Mouse (Mus musculus): ENCODE data around the gene Map3k3. TPM values are rescaled to one million over a fixed set of nuclear protein-coding genes. Genes with fewer than 3 reads are reported as not detected.

The Map3k3 gene
- polyA plus RNA-seq, 1 experiment from 2014 or later, result 20.8 TPM

DNA sequence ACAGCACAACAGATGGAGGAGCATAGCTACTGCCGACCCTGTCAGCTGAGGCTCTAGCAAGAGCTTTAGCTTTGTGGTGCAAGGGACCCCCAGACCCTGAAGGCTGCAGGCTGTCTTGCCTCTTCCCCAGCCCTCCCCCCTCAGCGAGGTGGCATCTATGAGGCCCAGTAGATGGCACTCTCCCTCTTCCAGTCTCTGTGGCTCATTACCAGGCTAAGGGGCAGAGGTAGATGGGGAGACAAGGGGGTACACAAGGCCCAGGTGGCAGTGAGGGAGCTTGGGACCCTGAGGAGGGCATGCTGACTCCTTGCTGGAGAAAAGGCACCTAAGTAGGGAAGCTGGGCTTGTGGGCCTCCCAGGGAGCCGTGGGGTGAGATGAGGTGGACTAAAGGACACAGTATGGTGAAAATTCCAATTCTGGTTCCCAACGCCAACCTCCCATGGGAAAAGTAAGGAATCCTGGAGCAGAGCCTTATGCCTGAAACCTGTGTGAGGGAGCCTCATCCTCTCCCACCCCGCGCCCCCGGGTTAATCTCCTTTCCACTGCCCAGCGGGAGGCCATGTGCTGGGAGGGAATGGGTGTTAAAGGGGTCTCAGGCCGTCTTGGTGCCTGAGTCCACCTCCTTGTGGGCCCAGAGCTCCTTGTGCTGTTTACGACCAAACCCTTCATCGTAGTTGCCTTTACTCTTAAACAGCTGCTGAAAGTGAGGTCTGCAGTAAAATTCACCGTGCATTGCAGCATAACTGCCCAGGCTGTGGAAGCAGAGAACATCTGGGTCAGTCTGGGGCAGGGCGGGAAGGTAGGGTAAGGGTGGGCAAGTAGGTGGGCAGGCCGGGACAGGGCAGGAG lies 73.9 kb downstream of the Map3k3 start:
- no peaks in the 10 kb centered on the region for H3K27me3 ChIP-seq (ENCODE audit: control insufficient read depth, insufficient read depth, low read length)
- H3K9me3 ChIP-seq (ENCODE audit: control insufficient read depth, low read length), result no peaks in the 10 kb centered on the region
- peak overlapping the region; percentile 97; the same call in 1 of the 2 replicates for H3K27ac ChIP-seq (ENCODE audit: low read depth, low read length)
- H3K4me1 ChIP-seq (ENCODE audit: control insufficient read depth, insufficient read depth, low read length), result peaks cover 17% of the 10 kb centered on the region
- peak overlapping the region; percentile 86 for H3K4me3 ChIP-seq (ENCODE audit: low read depth, low read length)
- peaks cover 14% of the 10 kb centered on the region for H3K36me3 ChIP-seq (ENCODE audit: control insufficient read depth, insufficient read depth, low read length)
- H3K4me2 ChIP-seq (ENCODE audit: low read depth), result peak overlapping the region; percentile 94
- 64% methylated on average over 14 of the region's 14 CpGs for WGBS
- ATAC-seq (ENCODE audit: insufficient read depth, low FRiP score, low TSS enrichment) (no peak), DNase-seq (ENCODE audit: low spot score) (no peak)
- peak overlapping the region; percentile 95 for H3K9ac ChIP-seq (ENCODE audit: low read length)

DNA sequence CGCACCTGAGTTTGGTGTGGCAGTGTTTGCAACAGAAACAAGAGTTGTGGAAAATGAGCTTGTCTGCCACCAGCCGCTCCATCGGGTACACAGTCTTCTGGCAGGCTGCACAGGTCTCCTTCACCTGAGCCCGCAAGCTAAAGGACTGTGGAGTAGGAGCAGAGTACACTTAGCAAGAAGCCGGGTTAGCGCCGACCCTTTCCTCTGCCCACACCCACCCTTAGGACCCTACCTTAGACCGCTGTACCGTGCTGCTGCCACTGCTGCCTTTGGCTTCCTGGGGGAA lies 74.5 kb downstream of the Map3k3 start:
- DNase-seq (ENCODE audit: low spot score) (no peak), ATAC-seq (ENCODE audit: insufficient read depth, low FRiP score, low TSS enrichment) (no peak)
- H3K36me3 ChIP-seq (ENCODE audit: control insufficient read depth, insufficient read depth, low read length), result peaks cover 12% of the 10 kb centered on the region
- H3K27me3 ChIP-seq (ENCODE audit: control insufficient read depth, insufficient read depth, low read length), result no peaks in the 10 kb centered on the region
- peak overlapping the region; percentile 94 for H3K4me2 ChIP-seq (ENCODE audit: low read depth)
- WGBS, result 65% methylated on average over 7 of the region's 9 CpGs
- no peaks in the 10 kb centered on the region for H3K9me3 ChIP-seq (ENCODE audit: control insufficient read depth, low read length)
- H3K4me1 ChIP-seq (ENCODE audit: control insufficient read depth, insufficient read depth, low read length), result peaks cover 17% of the 10 kb centered on the region
- peak overlapping the region; percentile 95 for H3K9ac ChIP-seq (ENCODE audit: low read length)
- H3K27ac ChIP-seq (ENCODE audit: low read depth, low read length), result peak overlapping the region; percentile 97
- peak overlapping the region; percentile 86 for H3K4me3 ChIP-seq (ENCODE audit: low read depth, low read length)

DNA sequence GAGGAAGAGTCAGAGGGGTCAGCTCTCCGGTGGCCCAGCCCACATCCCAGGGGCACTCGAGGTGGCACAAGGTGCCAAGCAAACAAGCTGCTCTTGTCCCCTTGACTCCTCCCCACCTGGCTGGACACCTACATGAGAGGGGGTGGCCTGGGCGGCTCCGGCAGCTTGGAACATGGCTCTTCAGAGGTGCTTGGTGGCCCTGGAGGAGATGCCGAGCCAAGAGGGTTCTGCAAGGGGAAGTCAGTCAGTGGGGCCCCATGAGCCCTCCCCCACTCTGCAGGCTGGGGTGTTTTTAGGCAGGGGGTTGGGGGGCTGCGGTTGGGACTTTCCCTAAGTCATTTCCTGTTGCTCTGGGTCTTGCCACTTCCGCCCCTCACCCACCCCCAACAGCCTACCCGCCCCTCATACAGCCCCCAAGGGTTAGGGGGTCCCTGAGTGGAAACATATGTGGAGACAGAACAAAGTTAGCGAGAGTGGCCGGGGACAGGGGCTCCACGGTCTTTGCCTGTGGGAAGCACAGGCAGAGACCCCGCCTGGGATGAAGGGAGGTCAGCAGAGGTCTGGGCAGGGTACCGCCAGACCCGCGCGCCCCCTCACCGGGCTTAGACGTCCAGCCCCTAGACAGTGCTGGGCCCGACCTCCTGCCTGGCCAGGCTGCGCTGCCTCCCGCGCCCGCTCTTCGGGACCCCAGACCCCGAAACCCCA lies 75.0 kb downstream of the Map3k3 start:
- Histone ChIP-seq H3K9me3 (ENCODE audit: control insufficient read depth, low read length) (no peaks in the 10 kb centered on the region), H3K4me1 (ENCODE audit: control insufficient read depth, insufficient read depth, low read length) (peaks cover 17% of the 10 kb centered on the region), H3K4me3 (ENCODE audit: low read depth, low read length) (peak overlapping the region; percentile 86), H3K27me3 (ENCODE audit: control insufficient read depth, insufficient read depth, low read length) (no peaks in the 10 kb centered on the region), H3K9ac (ENCODE audit: low read length) (peak overlapping the region; percentile 95), H3K4me2 (ENCODE audit: low read depth) (peak overlapping the region; percentile 94), H3K27ac (ENCODE audit: low read depth, low read length) (peak overlapping the region; percentile 97), H3K36me3 (ENCODE audit: control insufficient read depth, insufficient read depth, low read length) (peaks cover 12% of the 10 kb centered on the region)
- under 1% methylated on average over 24 of the region's 25 CpGs for WGBS
- peak; percentile 64 for DNase-seq (ENCODE audit: low spot score)
- ATAC-seq (ENCODE audit: insufficient read depth, low FRiP score, low TSS enrichment), result peak; percentile 56

DNA sequence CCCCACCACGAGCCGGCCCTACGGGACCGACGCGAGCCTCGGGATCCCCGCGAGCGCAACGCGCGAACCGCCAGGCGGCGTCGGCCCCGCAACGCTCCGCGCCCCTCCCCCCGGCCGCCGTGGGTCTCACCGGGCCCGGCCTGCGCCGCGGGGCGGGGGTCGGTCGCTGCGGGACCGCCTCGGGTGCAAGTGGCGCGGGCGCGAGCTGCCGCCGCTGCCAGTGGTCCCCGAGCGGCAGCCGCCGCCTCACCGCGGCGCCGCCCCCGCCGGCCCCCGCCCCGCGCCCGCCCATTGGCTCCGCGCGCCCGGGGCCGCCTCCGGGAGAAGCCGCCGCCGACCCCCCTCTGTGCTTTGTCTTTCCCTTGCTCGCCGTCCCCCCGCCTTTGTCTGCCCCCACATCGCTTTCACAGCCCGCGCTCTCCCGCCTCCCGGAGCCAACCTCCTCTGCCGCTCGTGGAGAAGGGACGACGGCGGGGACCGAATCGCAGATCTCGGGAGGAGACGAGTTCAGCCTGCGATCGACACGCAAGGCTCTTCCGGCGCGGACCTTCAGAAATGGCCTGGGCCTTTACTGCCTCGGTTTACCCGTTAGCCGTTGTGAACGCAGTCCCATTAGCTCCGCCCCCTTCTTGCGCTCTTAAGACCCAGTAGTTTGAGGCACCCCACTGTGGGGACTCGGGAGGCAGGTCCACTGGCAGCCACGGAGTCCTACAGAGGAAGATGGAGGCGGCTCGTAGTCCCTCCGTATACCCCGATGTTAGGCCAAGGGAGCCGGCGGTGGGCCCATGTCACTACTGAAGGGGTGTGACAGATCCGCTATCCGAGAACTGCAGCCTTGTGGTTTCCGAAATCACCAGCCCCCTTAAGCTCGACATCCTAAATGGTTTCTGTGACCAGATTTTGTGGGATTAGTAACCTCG lies 75.8 kb downstream of the Map3k3 start:
- peak overlapping the region; percentile 86 for H3K4me3 ChIP-seq (ENCODE audit: low read depth, low read length)
- H3K9ac ChIP-seq (ENCODE audit: low read length), result peak overlapping the region; percentile 95
- no peaks in the 10 kb centered on the region for H3K9me3 ChIP-seq (ENCODE audit: control insufficient read depth, low read length)
- peaks cover 12% of the 10 kb centered on the region for H3K36me3 ChIP-seq (ENCODE audit: control insufficient read depth, insufficient read depth, low read length)
- no peaks in the 10 kb centered on the region for H3K27me3 ChIP-seq (ENCODE audit: control insufficient read depth, insufficient read depth, low read length)
- DNase-seq (ENCODE audit: low spot score) (peak; percentile 85), ATAC-seq (ENCODE audit: insufficient read depth, low FRiP score, low TSS enrichment) (peak; percentile 71)
- H3K4me1 ChIP-seq (ENCODE audit: control insufficient read depth, insufficient read depth, low read length), result peaks cover 17% of the 10 kb centered on the region
- WGBS, result under 1% methylated on average over 69 of the region's 106 CpGs
- peak overlapping the region; percentile 94 for H3K4me2 ChIP-seq (ENCODE audit: low read depth)
- peak overlapping the region; percentile 97 for H3K27ac ChIP-seq (ENCODE audit: low read depth, low read length)

DNA sequence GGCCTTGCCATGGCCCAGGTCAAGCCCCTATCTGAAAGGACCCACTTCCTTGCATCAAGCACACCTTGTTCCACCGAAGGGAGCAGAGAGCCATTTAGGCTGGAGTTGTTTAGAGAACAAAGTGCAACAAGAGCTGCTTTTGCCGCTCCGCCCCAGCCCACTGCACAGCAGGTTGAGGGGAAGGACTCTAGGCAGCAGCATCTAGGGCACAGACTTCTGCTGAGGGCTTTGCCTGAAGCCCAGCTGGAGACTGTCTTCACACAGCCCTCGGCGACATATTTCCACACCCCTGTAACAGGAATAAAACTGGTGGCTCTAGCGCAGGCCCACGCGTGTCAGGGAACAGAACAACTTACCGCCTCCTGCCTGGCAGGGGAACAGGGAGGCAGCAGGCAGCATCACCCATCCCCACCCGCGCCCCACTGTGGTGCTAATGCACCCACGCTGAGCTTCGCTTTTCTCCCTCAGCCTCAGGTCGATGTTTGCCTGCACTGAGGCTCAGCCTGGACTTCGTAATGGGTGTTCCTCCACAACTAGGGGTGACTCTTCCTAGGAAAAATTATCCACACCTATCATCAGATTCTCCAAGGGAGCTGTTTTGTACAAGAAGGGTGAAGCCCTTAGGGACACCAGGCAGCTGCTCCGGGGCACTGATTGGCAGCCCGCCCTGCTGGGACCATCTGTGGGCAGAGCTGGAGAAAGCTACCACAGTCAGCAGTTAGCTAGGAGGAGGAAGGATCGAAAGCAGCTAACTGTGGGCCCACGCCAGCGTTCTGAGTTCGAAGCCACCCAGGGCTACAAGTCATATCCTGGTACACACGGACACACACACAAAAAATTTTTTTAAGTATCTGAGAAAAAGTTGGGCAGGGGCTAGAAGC lies 76.7 kb downstream of the Map3k3 start, which contains the start of the genes Gm10840 and Limd2:
Gene Gm10840 (plus strand): TSS at position 10 of the 881 bp plus-strand sequence.
Gene Limd2 (minus strand): TSS at position 20 of the 881 bp plus-strand sequence.
- H3K4me2 ChIP-seq (ENCODE audit: low read depth), result peak within 1 kb of the TSS; percentile 94
- H3K9ac ChIP-seq (ENCODE audit: low read length), result peak within 1 kb of the TSS; percentile 95
- no peaks in the 10 kb centered on the region for H3K9me3 ChIP-seq (ENCODE audit: control insufficient read depth, low read length)
- peaks cover 12% of the 10 kb centered on the region for H3K36me3 ChIP-seq (ENCODE audit: control insufficient read depth, insufficient read depth, low read length)
- H3K4me1 ChIP-seq (ENCODE audit: control insufficient read depth, insufficient read depth, low read length), result peaks cover 17% of the 10 kb centered on the region
- peak within 1 kb of the TSS; percentile 86 for H3K4me3 ChIP-seq (ENCODE audit: low read depth, low read length)
- H3K27ac ChIP-seq (ENCODE audit: low read depth, low read length), result peak within 1 kb of the TSS; percentile 97
- WGBS, result 30% methylated on average over 22 of the region's 22 CpGs
- DNase-seq (ENCODE audit: low spot score), result no peak
- 0 out of 2 replicates have a peak, but pooled peaks have one; percentile 18 for ATAC-seq (ENCODE audit: insufficient read depth, low FRiP score, low TSS enrichment)
- no peaks in the 10 kb centered on the region for H3K27me3 ChIP-seq (ENCODE audit: control insufficient read depth, insufficient read depth, low read length)

DNA sequence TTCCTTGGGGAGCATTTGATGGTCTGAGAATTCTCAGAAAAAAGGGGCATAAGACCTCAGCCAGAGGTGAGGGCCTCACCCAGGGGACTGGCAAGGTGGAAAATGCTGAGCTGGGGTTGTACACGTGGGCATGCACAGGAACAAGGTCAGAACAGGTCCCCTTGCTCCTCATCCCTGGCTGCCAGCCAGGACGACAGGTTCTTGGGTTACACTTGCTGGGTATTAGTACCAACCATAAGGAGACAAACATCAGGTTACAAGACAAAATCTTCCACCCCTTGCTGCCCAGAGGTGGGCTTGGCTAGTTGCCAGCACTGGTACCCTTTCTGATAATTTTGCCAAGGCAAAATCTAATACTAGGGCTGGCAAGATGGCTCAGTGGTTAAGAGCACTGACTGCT lies 77.8 kb downstream of the Map3k3 start:
- WGBS, result 76% methylated on average over 2 of the region's 2 CpGs
- no peak overlapping the region for H3K27ac ChIP-seq (ENCODE audit: low read depth, low read length)
- H3K4me2 ChIP-seq (ENCODE audit: low read depth), result no peak overlapping the region
- no peaks in the 10 kb centered on the region for H3K27me3 ChIP-seq (ENCODE audit: control insufficient read depth, insufficient read depth, low read length)
- peaks cover 6% of the 10 kb centered on the region for H3K36me3 ChIP-seq (ENCODE audit: control insufficient read depth, insufficient read depth, low read length)
- H3K9me3 ChIP-seq (ENCODE audit: control insufficient read depth, low read length), result no peaks in the 10 kb centered on the region
- ATAC-seq (ENCODE audit: insufficient read depth, low FRiP score, low TSS enrichment) (no peak), DNase-seq (ENCODE audit: low spot score) (no peak)
- H3K4me1 ChIP-seq (ENCODE audit: control insufficient read depth, insufficient read depth, low read length), result peaks cover 17% of the 10 kb centered on the region
- no peak overlapping the region for H3K9ac ChIP-seq (ENCODE audit: low read length)
- no peak overlapping the region for H3K4me3 ChIP-seq (ENCODE audit: low read depth, low read length)

DNA sequence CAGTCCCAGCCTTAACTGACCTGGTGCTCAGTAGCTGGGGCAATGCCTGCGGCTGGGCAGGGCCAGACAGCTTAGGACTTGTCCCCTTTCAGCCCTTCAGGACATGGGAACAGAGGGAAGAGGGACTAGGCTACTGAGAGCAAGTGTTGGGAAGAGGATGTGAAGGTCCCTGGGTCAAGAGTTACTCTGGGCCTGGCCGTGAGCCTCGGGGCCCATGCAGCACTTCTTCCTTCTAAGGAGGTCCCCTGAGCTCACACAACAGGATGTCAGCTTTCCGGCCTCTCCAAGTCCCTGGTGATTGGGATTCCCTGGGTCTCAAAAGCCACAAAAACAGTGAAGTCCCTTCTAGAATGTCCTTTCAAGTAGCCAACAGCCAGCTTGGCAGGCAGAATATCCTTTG lies 79.1 kb downstream of the Map3k3 start:
- Histone ChIP-seq H3K27me3 (ENCODE audit: control insufficient read depth, insufficient read depth, low read length) (no peaks in the 10 kb centered on the region), H3K4me2 (ENCODE audit: low read depth) (no peak overlapping the region), H3K27ac (ENCODE audit: low read depth, low read length) (no peak overlapping the region), H3K9ac (ENCODE audit: low read length) (no peak overlapping the region), H3K9me3 (ENCODE audit: control insufficient read depth, low read length) (no peaks in the 10 kb centered on the region), H3K4me1 (ENCODE audit: control insufficient read depth, insufficient read depth, low read length) (peaks cover 16% of the 10 kb centered on the region), H3K4me3 (ENCODE audit: low read depth, low read length) (no peak overlapping the region), H3K36me3 (ENCODE audit: control insufficient read depth, insufficient read depth, low read length) (peaks cover 4% of the 10 kb centered on the region; the same call in 1 of the 2 replicates)
- ATAC-seq (ENCODE audit: insufficient read depth, low FRiP score, low TSS enrichment) (no peak), DNase-seq (ENCODE audit: low spot score) (no peak)
- WGBS, result 87% methylated on average over 4 of the region's 4 CpGs

All from neural tube, embryonic 11.5 days (tissue).